ENCODE assay signal across 17 mouse cellular contexts in genomic region chr5:121462967-121463366, GRCm38 (mm10). TPM values are rescaled to one million over a fixed set of nuclear protein-coding genes. Genes with fewer than 3 reads are reported as not detected.
DNase-seq lines count a peak whose midpoint lies in the region; ATAC-seq and TF ChIP-seq lines count a peak whose summit lies in the region.
"Had no signal": no experiment of that assay in that cellular context is flagged by ENCODE, and none has a peak within 500 bp of the region (broad histone marks: within the 10 kb centered on the region; RNA-seq: fewer than 3 reads in every experiment).

No protein-coding gene starts in this region.

- peak overlapping the region; percentile 10; the same call in 1 of the 2 replicates for H3K4me2 ChIP-seq in liver, embryonic 15.5 days
- H3K4me2 ChIP-seq in liver, embryonic 11.5 days, result no peak overlapping the region
- H3K4me2 ChIP-seq in stomach, embryonic 16.5 days (ENCODE audit: low read depth, low read length), result no peak overlapping the region
- no peak overlapping the region for H3K4me2 ChIP-seq in hindbrain, embryonic 12.5 days (replicated peaks)
- H3K4me2 ChIP-seq: midbrain, embryonic 12.5 days had no signal

- no peak overlapping the region for H3K4me3 ChIP-seq in liver, embryonic 15.5 days (replicated peaks)
- no peak overlapping the region for H3K4me3 ChIP-seq in liver, embryonic 11.5 days (ENCODE audit: low read depth, low read length)
- no peak overlapping the region for H3K4me3 ChIP-seq in stomach, embryonic 16.5 days (replicated peaks; ENCODE audit: low read length)
- H3K4me3 ChIP-seq in hindbrain, embryonic 12.5 days, result no peak overlapping the region
- no peak overlapping the region for H3K4me3 ChIP-seq in gastrocnemius, adult 2 months
- H3K4me3 ChIP-seq: midbrain, embryonic 12.5 days; myocyte had no signal

- no peak overlapping the region for H3K9ac ChIP-seq in liver, embryonic 15.5 days
- no peak overlapping the region for H3K9ac ChIP-seq in liver, embryonic 11.5 days (ENCODE audit: low read depth, low read length)
- no peak overlapping the region for H3K9ac ChIP-seq in stomach, embryonic 16.5 days (ENCODE audit: low read length)
- no peak overlapping the region; the same call in 1 of the 2 replicates for H3K9ac ChIP-seq in hindbrain, embryonic 12.5 days
- H3K9ac ChIP-seq: midbrain, embryonic 12.5 days had no signal

- no peaks in the 10 kb centered on the region for H3K9me3 ChIP-seq in liver, embryonic 15.5 days (replicated peaks)
- no peaks in the 10 kb centered on the region for H3K9me3 ChIP-seq in liver, embryonic 11.5 days (ENCODE audit: control insufficient read depth, low read length)
- H3K9me3 ChIP-seq in stomach, embryonic 16.5 days (replicated peaks; ENCODE audit: control insufficient read depth, low read length), result no peaks in the 10 kb centered on the region
- no peaks in the 10 kb centered on the region for H3K9me3 ChIP-seq in hindbrain, embryonic 12.5 days (replicated peaks)
- H3K9me3 ChIP-seq: midbrain, embryonic 12.5 days had no signal

- H3K36me3 ChIP-seq in liver, embryonic 15.5 days (replicated peaks), result no peaks in the 10 kb centered on the region
- H3K36me3 ChIP-seq in liver, embryonic 11.5 days (ENCODE audit: control insufficient read depth, insufficient read depth, low read length), result no peaks in the 10 kb centered on the region
- H3K36me3 ChIP-seq in stomach, embryonic 16.5 days (ENCODE audit: control insufficient read depth, insufficient read depth, low read length), result no peaks in the 10 kb centered on the region
- H3K36me3 ChIP-seq in hindbrain, embryonic 12.5 days, result no peaks in the 10 kb centered on the region
- H3K36me3 ChIP-seq: midbrain, embryonic 12.5 days had no signal

- H3K4me1 ChIP-seq in liver, embryonic 15.5 days (replicated peaks), result peaks cover 25% of the 10 kb centered on the region
- peaks cover 17% of the 10 kb centered on the region for H3K4me1 ChIP-seq in liver, embryonic 11.5 days (replicated peaks; ENCODE audit: control insufficient read depth, insufficient read depth, low read length)
- no peaks in the 10 kb centered on the region for H3K4me1 ChIP-seq in stomach, embryonic 16.5 days (ENCODE audit: control insufficient read depth, insufficient read depth, low read length)
- H3K4me1 ChIP-seq in hindbrain, embryonic 12.5 days, result no peaks in the 10 kb centered on the region
- H3K4me1 ChIP-seq: midbrain, embryonic 12.5 days had no signal

- H3K27me3 ChIP-seq in liver, embryonic 15.5 days, result no peaks in the 10 kb centered on the region
- H3K27me3 ChIP-seq in liver, embryonic 11.5 days (replicated peaks; ENCODE audit: control insufficient read depth, insufficient read depth, low read length), result no peaks in the 10 kb centered on the region
- no peaks in the 10 kb centered on the region for H3K27me3 ChIP-seq in stomach, embryonic 16.5 days (ENCODE audit: control insufficient read depth, insufficient read depth, low read length)
- H3K27me3 ChIP-seq in hindbrain, embryonic 12.5 days, result no peaks in the 10 kb centered on the region
- H3K27me3 ChIP-seq: midbrain, embryonic 12.5 days had no signal

- ATAC-seq in liver, embryonic 15.5 days (ENCODE audit: insufficient read depth), result no peak
- ATAC-seq in liver, embryonic 11.5 days (replicated peaks; ENCODE audit: low FRiP score), result no peak
- ATAC-seq in stomach, embryonic 16.5 days (ENCODE audit: insufficient read depth, low FRiP score), result peak; percentile 76; the same call in 1 of the 2 replicates
- ATAC-seq in hindbrain, embryonic 12.5 days (ENCODE audit: low FRiP score), result no peak

- intact Hi-C loops in gastrocnemius, adult 2 months (cut with DNase I), result loop anchor here (1.0 kb wide), 1 partner anchor 22 kb away; no protein-coding TSS in a partner anchor

- 60% methylated on average over 5 of the region's 5 CpGs for WGBS in liver, embryonic 15.5 days (ENCODE audit: insufficient replicate concordance)
- 77% methylated on average over 5 of the region's 5 CpGs for WGBS in liver, embryonic 11.5 days
- 50% methylated on average over 5 of the region's 5 CpGs for WGBS in stomach, embryonic 16.5 days
- 49% methylated on average over 5 of the region's 5 CpGs for WGBS in hindbrain, embryonic 12.5 days

- TF ChIP-seq CTCF in gastrocnemius, adult 2 months (IDR thresholded peaks at IDR 0.05), result no peak

- DNase-seq in liver, embryonic 11.5 days (ENCODE audit: low spot score), result no peak
- peak; percentile 85 for DNase-seq in kidney, adult 9 months
- peak; percentile 72 to 78 for DNase-seq in lung, adult 18-20 months
- DNase-seq in gastrocnemius, adult 2 months, result no peak
- no peak for DNase-seq in heart, adult 18-20 months
- DNase-seq: adrenal gland, postnatal 14 days; cerebellum, adult 9-11 months; embryo, embryonic 11 days; layer of hippocampus, postnatal 36 days; right cerebral cortex, adult 18-20 months had no signal

- 0 out of 2 replicates have a peak overlapping the region, but pooled peaks have one; percentile 33 for H3K27ac ChIP-seq in liver, embryonic 15.5 days (replicated peaks)
- no peak overlapping the region for H3K27ac ChIP-seq in liver, embryonic 11.5 days (ENCODE audit: low read depth, low read length)
- no peak overlapping the region for H3K27ac ChIP-seq in stomach, embryonic 16.5 days (ENCODE audit: low read length)
- no peak overlapping the region for H3K27ac ChIP-seq in hindbrain, embryonic 12.5 days
- H3K27ac ChIP-seq in gastrocnemius, adult 2 months, result no peak overlapping the region
- H3K27ac ChIP-seq: midbrain, embryonic 12.5 days had no signal

RNA-seq across cellular contexts. Expression of gene Erp29, which starts 10.7 kb away (rescaled TPM):
- polyA plus RNA-seq in liver, embryonic 15.5 days (2015; fragmentation: Nextera tagmentation; extraction: Ambion mirVana), result 87.0 and 94.4 TPM in 2 replicates
- 168 and 175 TPM in 2 replicates for polyA plus RNA-seq in liver, embryonic 11.5 days (2014; fragmentation: Nextera tagmentation; extraction: Ambion mirVana)
- 185 and 207 TPM in 2 replicates for polyA plus RNA-seq in stomach, embryonic 16.5 days (2015; fragmentation: Nextera tagmentation; extraction: Ambion mirVana)
- polyA plus RNA-seq in hindbrain, embryonic 12.5 days (2016; fragmentation: Nextera tagmentation; extraction: Ambion mirVana), result 139 and 145 TPM in 2 replicates
- total RNA-seq in gastrocnemius, adult 2 months (2021), result 10 to 100 TPM; 32.2 to 39.4 TPM
- total RNA-seq in heart, adult 18-20 months (2021), result 10 to 100 TPM; 68.2 to 68.6 TPM

RNA-seq across cellular contexts. Expression of gene Tmem116, which starts 11.3 kb away (rescaled TPM):
- 0.39 and 0.81 TPM in 2 replicates for polyA plus RNA-seq in liver, embryonic 15.5 days (2015; fragmentation: Nextera tagmentation; extraction: Ambion mirVana)
- 1.1 and 2.6 TPM in 2 replicates for polyA plus RNA-seq in liver, embryonic 11.5 days (2014; fragmentation: Nextera tagmentation; extraction: Ambion mirVana)
- polyA plus RNA-seq in stomach, embryonic 16.5 days (2015; fragmentation: Nextera tagmentation; extraction: Ambion mirVana), result 3.5 and 4.5 TPM in 2 replicates
- polyA plus RNA-seq in hindbrain, embryonic 12.5 days (2016; fragmentation: Nextera tagmentation; extraction: Ambion mirVana), result 1.4 and 1.8 TPM in 2 replicates
- 1 to 10 TPM; 7.0 to 8.3 TPM for total RNA-seq in gastrocnemius, adult 2 months (2021)
- total RNA-seq in heart, adult 18-20 months (2021), result 10 to 100 TPM; 12.0 to 14.9 TPM
- total RNA-seq: liver, adult 2 months had no signal

RNA-seq across cellular contexts. Expression of gene Adam1b, which starts 40.3 kb away (rescaled TPM):
- polyA plus RNA-seq in liver, embryonic 15.5 days (2015; fragmentation: Nextera tagmentation; extraction: Ambion mirVana), result not detected in 2 replicates
- polyA plus RNA-seq in liver, embryonic 11.5 days (2014; fragmentation: Nextera tagmentation; extraction: Ambion mirVana), result not detected in 2 replicates
- 0.10 TPM in 1 of 2 replicates, not detected in the other for polyA plus RNA-seq in stomach, embryonic 16.5 days (2015; fragmentation: Nextera tagmentation; extraction: Ambion mirVana)
- not detected in 2 replicates for polyA plus RNA-seq in hindbrain, embryonic 12.5 days (2016; fragmentation: Nextera tagmentation; extraction: Ambion mirVana)
- total RNA-seq in gastrocnemius, adult 2 months (2021), result not detected
- total RNA-seq in heart, adult 18-20 months (2021), result not detected
- total RNA-seq: adrenal gland, postnatal 14 days; liver, adult 2 months; MEL had no signal
- polyA plus RNA-seq: liver, adult 2 months; midbrain, embryonic 12.5 days had no signal

Comparison
In these comparisons a context has a peak if more than half of its experiments do, and no peak if none do; other contexts are left out.
1. DNase-seq: peak in kidney, adult 9 months (single experiment) and lung, adult 18-20 months (2 of 2); none in liver, embryonic 11.5 days (single experiment), gastrocnemius, adult 2 months (single experiment) and heart, adult 18-20 months (0 of 2).